Mouse (Mus musculus): ENCODE results near the gene Trim24. TPM values are rescaled to one million over a fixed set of nuclear protein-coding genes. Genes with fewer than 3 reads are reported as not detected.

Trim24 gene
- polyA plus RNA-seq, 1 experiment from 2014 or later: 17.4 TPM

DNA sequence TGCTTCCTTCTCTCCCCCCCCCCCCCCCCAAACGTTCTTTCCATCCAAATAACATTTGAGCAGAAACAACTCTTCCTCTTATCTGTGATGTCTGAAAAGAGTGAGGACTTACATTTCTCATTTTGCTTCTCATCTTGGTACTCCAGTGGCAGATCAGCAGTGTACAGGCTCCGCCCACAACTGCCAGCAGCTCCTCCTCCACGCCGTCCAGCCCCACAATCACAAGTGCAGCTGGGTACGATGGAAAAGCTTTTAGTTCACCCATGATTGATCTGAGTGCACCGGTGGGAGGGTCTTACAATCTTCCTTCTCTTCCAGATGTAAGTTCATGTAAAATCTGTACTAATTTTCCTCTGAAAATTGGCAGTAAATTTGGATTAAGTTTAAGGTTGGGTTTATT lies 80.7 kb downstream of the Trim24 start:
- WGBS: 92% methylated on average over 6 of the region's 6 CpGs
- H3K9ac ChIP-seq: no peak overlapping the region
- ATAC-seq (replicated peaks; ENCODE audit: low FRiP score): no peak
- no peaks in the 10 kb centered on the region for H3K27me3 ChIP-seq
- peaks cover 78% of the 10 kb centered on the region for H3K36me3 ChIP-seq
- H3K9me3 ChIP-seq (replicated peaks): no peaks in the 10 kb centered on the region
- no peaks in the 10 kb centered on the region for H3K4me1 ChIP-seq
- H3K4me2 ChIP-seq: no peak overlapping the region
- no peak overlapping the region for H3K4me3 ChIP-seq (replicated peaks)
- H3K27ac ChIP-seq: no peak overlapping the region

DNA sequence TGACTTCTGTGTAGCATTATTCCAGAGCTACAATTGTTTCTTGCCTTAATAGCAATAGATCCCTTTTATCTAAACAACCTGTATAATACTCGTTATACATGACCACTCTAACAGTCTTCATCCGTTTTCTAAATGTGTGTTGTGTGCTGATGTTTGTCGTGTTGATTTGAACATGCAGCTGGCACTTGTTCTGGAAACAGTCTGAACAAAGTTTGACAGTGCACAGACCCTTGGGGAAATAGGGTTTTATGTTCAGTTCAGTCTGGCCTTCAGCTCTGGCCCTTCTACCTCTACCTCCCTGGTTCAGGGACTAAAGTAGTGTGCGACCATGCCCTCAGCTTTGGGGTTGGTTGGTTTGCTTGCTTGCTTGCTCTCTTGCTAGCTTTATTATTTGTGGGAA lies 96.8 kb downstream of the Trim24 start:
- Histone ChIP-seq H3K27me3 (no peaks in the 10 kb centered on the region), H3K27ac (no peak overlapping the region), H3K36me3 (peaks cover 65% of the 10 kb centered on the region), H3K4me1 (no peaks in the 10 kb centered on the region), H3K4me3 (replicated peaks) (no peak overlapping the region), H3K9ac (no peak overlapping the region), H3K4me2 (no peak overlapping the region), H3K9me3 (replicated peaks) (no peaks in the 10 kb centered on the region)
- 91% methylated on average over 4 of the region's 4 CpGs for WGBS
- no peak for ATAC-seq (replicated peaks; ENCODE audit: low FRiP score)

DNA sequence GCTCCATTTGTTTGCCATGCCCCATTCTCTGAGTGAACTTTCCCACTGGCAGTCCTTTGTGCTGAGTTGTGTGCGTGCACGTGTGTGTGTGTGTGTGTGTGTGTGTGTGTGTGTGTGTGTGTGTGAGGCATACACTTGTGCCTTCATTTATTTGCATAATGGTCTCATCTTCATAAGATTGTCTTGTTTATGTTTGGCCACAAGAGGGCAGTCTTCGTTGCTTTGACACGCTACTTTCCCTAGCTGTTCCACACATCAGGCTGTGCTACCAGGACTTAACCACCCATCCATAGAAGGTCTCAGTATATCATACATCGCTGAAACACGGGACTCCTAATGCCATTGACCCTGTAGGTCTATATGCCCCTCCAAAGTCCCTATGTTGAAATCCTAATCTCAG lies 136.8 kb downstream of the Trim24 start:
- Histone ChIP-seq H3K9me3 (replicated peaks) (no peaks in the 10 kb centered on the region), H3K9ac (no peak overlapping the region), H3K36me3 (no peaks in the 10 kb centered on the region), H3K4me3 (replicated peaks) (no peak overlapping the region), H3K27ac (no peak overlapping the region), H3K27me3 (no peaks in the 10 kb centered on the region), H3K4me2 (no peak overlapping the region), H3K4me1 (no peaks in the 10 kb centered on the region)
- ATAC-seq (replicated peaks; ENCODE audit: low FRiP score): peak; percentile 71; the same call in 1 of the 2 replicates
- 14% methylated on average over 6 of the region's 6 CpGs for WGBS

DNA sequence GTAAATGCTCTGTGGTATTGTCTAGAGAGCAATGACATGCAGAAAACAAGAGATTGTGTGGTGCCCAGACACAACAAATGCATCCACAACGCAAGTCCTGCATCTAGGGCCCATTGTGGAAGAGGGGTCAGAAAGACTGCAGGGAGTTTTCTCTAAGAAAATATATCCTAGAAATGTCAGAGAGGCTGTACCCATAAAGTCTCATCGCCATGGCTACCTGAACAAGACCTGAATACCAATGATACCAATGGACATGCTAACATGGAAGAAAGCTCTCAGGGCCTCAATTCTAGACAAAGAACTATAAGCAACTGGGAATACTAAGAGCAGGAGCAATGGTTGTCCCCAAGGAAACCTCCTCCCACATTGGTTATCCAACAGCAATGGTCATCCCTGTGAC lies 142.2 kb downstream of the Trim24 start:
- no peaks in the 10 kb centered on the region for H3K27me3 ChIP-seq
- no peaks in the 10 kb centered on the region for H3K36me3 ChIP-seq
- H3K27ac ChIP-seq: no peak overlapping the region
- no peaks in the 10 kb centered on the region for H3K4me1 ChIP-seq
- 92% methylated on average over 2 of the region's 2 CpGs for WGBS
- no peak overlapping the region for H3K4me2 ChIP-seq
- H3K9ac ChIP-seq: no peak overlapping the region
- no peaks in the 10 kb centered on the region for H3K9me3 ChIP-seq (replicated peaks)
- no peak overlapping the region for H3K4me3 ChIP-seq (replicated peaks)
- no peak for ATAC-seq (replicated peaks; ENCODE audit: low FRiP score)

Other genes with a start within 250 kb of the Trim24 start
- 14.5 and 17.3 TPM in 2 replicates for gene Svopl, start 176.2 kb downstream of the Trim24 start, polyA plus RNA-seq (2015; fragmentation: Nextera tagmentation; extraction: Ambion mirVana)
- 37.4 and 43.5 TPM in 2 replicates for gene Tmem213, start 238.4 kb downstream of the Trim24 start, polyA plus RNA-seq (2015; fragmentation: Nextera tagmentation; extraction: Ambion mirVana)